Mouse (Mus musculus) hindbrain, embryonic 16.5 days (tissue): ENCODE measurements around the gene Sod1. TPM values are rescaled to one million over a fixed set of nuclear protein-coding genes. Genes with fewer than 3 reads are reported as not detected.
"Not testable (repeated sequence)": the region's sequence is repeated elsewhere in the genome, so short reads cannot be mapped to it uniquely, and the experiment has no call there.

Experiments used
- ATAC-seq: fragments of 200-750 bp; cut with Nextera tagmentation; 2 replicates; pipeline ENCODE4 v1.8.0; 2017; ENCODE audit warnings: moderate TSS enrichment, moderate library complexity
- H3K27ac ChIP-seq: fragments of 300-500 bp; sonication (generic); 2 replicates; pipeline ENCODE4 v1.5.1; 2014; ENCODE audit warnings: low read depth, mild to moderate bottlenecking, control low read depth, low read length, moderate library complexity
- H3K27me3 ChIP-seq: fragments of 300-500 bp; sonication (generic); replicated peaks from 2 replicates; pipeline ENCODE4 v1.6.1; 2014; ENCODE audit warnings: low read length; ENCODE audit not compliant: control insufficient read depth, insufficient read depth
- H3K36me3 ChIP-seq: fragments of 300-500 bp; sonication (generic); 2 replicates; pipeline ENCODE4 v1.6.1; 2014; ENCODE audit warnings: mild to moderate bottlenecking, low read length, moderate library complexity, mixed read lengths; ENCODE audit not compliant: control insufficient read depth, insufficient read depth
- H3K4me1 ChIP-seq: fragments of 300-500 bp; sonication (generic); 2 replicates; pipeline ENCODE4 v1.6.1; 2014; ENCODE audit warnings: low read depth, low read length; ENCODE audit not compliant: control insufficient read depth, insufficient read depth
- H3K4me2 ChIP-seq: fragments of 300-500 bp; sonication (generic); 2 replicates; pipeline ENCODE4 v1.6.1; 2014; ENCODE audit warnings: mild to moderate bottlenecking, low read length, control low read depth, moderate library complexity
- H3K4me3 ChIP-seq: fragments of 300-500 bp; sonication (generic); 2 replicates; pipeline ENCODE4 v1.5.1; 2014; ENCODE audit warnings: mild to moderate bottlenecking, low read length, control low read depth, moderate library complexity
- H3K9ac ChIP-seq: fragments of 300-500 bp; sonication (generic); 2 replicates; pipeline ENCODE4 v1.6.1; 2014; ENCODE audit warnings: low read depth, mild to moderate bottlenecking, control low read depth, low read length, moderate library complexity
- H3K9me3 ChIP-seq: fragments of 300-500 bp; sonication (generic); 2 replicates; pipeline ENCODE4 v1.6.1; 2014; ENCODE audit warnings: mild to moderate bottlenecking, low read length, moderate library complexity; ENCODE audit not compliant: control insufficient read depth
- WGBS: fragments of 180-500 bp; shearing (Covaris S2); extraction: QIAGEN DNeasy Blood & Tissue Kit; methylation state at CpG from one replicate; pipeline ENCODE4 v1.1.7; 2014; 5-methylcytosine and 5-hydroxymethylcytosine counted together
- polyA plus RNA-seq: library from polyadenylated mRNA; unstranded; fragments of >200 nt; fragmentation: Nextera tagmentation; extraction: Ambion mirVana; gene quantifications from 2 replicates; pipeline ENCODE4 v1.2.1, GENCODE M21; 2015

Gene Sod1
- polyA plus RNA-seq, 1 experiment from 2014 or later: 942 TPM

DNA sequence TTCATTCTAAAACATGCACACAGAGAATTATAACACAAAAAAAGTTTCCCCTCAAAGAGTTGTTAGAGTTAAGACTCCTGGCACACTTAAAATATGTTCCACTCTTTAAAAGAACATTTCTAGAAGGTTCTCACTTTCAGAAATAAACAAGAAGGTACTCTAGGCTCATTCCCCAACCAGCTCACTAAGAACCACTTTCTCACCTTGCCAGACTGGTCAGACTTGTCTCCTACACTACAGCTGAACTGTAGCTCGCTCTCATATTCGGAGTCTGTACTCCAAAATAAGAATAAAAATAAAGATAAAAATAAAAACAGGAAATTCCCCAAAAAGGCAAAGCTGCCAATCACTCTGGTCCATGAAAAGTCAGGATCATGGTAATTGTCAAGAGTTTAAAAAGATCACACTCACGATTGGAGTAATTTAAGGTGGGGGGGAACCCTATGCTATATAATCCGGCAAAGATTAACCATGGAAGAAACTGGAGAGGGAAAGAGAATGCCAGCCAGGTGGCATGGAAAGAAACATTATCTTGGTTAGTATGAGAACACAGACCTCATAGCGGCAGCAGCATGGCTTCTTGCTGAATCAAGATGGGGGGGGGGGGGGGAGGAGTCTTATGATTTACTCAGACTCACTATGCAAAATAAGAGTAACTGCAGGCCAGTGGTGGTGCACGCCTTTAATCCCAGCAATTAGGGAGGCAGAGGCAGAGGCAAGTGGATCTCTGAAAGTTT is 17.2 kb upstream of the Sod1 start:
- Histone ChIP-seq H3K9me3 (no peaks in the 10 kb centered on the region), H3K36me3 (no peaks in the 10 kb centered on the region), H3K9ac (no peak overlapping the region), H3K4me1 (no peaks in the 10 kb centered on the region), H3K4me3 (no peak overlapping the region), H3K4me2 (no peak overlapping the region), H3K27me3 (no peaks in the 10 kb centered on the region), H3K27ac (no peak overlapping the region)
- 90% methylated on average over 6 of the region's 6 CpGs for WGBS
- ATAC-seq: no peak

DNA sequence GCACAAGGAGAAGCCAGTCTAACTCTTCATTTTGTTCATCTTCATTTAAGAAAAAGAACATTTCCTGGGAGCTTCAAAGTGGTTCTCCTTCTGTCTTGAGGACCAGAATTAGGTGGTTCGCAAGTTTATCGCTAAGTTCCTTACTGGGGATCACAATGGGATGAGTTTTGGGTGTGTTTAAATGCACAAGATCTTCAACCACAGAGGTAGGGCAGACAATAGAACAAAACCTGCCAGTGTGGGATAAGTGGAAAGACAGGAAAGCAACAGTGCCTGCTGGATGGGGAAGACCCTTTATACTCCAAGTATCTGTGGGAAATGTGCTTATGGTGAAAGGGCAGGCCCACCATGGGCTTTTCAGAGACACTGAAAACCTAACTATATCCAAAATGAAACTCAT is 15.7 kb upstream of the Sod1 start:
- no peaks in the 10 kb centered on the region for H3K36me3 ChIP-seq
- H3K9ac ChIP-seq: no peak overlapping the region
- no peaks in the 10 kb centered on the region for H3K4me1 ChIP-seq
- ATAC-seq: no peak
- H3K4me2 ChIP-seq: no peak overlapping the region
- WGBS: 90% methylated on average over 2 of the region's 2 CpGs
- H3K27ac ChIP-seq: no peak overlapping the region
- no peak overlapping the region for H3K4me3 ChIP-seq
- no peaks in the 10 kb centered on the region for H3K9me3 ChIP-seq
- H3K27me3 ChIP-seq: no peaks in the 10 kb centered on the region

DNA sequence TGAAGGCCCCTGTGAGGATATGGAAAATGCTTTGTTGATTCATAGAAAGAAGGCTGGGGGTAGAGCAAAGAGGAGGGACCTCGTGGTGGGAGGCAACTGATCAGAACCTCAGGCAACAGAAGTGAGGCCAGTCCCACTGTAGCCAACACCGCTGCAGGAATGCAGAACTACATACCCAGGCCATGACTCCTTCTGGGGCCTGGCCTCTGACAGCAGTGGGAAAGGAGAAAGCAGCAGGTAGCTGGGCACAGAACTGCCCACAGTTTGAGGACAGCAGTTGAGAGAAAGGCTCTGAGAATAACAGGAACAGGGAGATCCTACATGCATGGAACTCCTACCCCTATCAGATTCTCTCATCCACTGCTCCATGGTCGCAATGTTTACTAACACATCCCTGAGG is 11.6 kb upstream of the Sod1 start:
- WGBS: 79% methylated on average over 3 of the region's 3 CpGs
- Histone ChIP-seq H3K4me3 (no peak overlapping the region), H3K27me3 (no peaks in the 10 kb centered on the region), H3K9ac (no peak overlapping the region), H3K36me3 (no peaks in the 10 kb centered on the region), H3K27ac (no peak overlapping the region), H3K9me3 (no peaks in the 10 kb centered on the region), H3K4me2 (no peak overlapping the region), H3K4me1 (no peaks in the 10 kb centered on the region)
- ATAC-seq: no peak

DNA sequence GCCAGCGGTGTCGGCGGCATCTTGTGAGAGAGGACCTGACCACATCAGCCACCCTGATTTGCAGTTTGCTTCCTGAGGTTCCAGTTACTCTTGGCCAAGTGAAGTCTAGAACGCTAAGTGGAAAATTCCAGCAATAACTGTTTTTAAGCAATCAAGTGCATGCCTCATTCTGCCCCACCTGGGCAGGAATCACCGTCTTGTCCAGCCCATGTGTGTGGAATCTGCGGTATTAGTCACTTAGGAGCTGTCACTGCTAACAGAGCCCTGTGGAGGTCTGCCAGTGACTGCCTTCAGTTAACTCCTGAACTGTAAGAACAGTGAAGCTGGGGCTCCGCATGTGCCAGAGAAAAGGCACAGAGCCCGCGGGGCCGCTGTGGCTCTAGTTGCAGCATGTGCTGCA is 9.8 kb upstream of the Sod1 start:
- Histone ChIP-seq H3K4me3 (no peak overlapping the region), H3K9me3 (no peaks in the 10 kb centered on the region), H3K36me3 (no peaks in the 10 kb centered on the region), H3K9ac (no peak overlapping the region), H3K27ac (no peak overlapping the region), H3K27me3 (no peaks in the 10 kb centered on the region), H3K4me2 (no peak overlapping the region), H3K4me1 (no peaks in the 10 kb centered on the region)
- no peak for ATAC-seq
- WGBS: 84% methylated on average over 10 of the region's 10 CpGs

DNA sequence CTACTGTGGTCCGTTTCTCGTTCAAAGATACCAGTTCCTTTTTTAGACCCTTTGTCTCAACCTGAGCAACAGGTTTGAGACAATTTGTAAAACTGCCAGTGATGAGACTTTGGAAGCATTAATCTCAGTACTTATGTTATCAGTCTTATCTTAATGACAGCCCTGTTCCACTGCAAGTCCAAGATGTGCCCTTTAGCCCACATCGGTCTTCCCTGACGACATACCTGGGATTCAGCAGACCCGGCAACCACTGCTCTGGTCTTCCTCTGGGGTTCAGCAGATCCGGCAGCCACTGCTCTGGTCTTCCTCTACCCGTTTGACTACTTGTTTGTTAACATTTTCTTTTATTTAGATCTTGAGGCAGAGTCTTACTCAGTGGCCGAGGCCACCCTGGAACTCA is 8.8 kb upstream of the Sod1 start:
- ATAC-seq: no peak
- no peak overlapping the region for H3K4me3 ChIP-seq
- H3K4me1 ChIP-seq: no peaks in the 10 kb centered on the region
- H3K4me2 ChIP-seq: no peak overlapping the region
- no peak overlapping the region for H3K27ac ChIP-seq
- 88% methylated on average over 8 of the region's 8 CpGs for WGBS
- H3K27me3 ChIP-seq: no peaks in the 10 kb centered on the region
- no peaks in the 10 kb centered on the region for H3K9me3 ChIP-seq
- no peaks in the 10 kb centered on the region for H3K36me3 ChIP-seq
- no peak overlapping the region for H3K9ac ChIP-seq

DNA sequence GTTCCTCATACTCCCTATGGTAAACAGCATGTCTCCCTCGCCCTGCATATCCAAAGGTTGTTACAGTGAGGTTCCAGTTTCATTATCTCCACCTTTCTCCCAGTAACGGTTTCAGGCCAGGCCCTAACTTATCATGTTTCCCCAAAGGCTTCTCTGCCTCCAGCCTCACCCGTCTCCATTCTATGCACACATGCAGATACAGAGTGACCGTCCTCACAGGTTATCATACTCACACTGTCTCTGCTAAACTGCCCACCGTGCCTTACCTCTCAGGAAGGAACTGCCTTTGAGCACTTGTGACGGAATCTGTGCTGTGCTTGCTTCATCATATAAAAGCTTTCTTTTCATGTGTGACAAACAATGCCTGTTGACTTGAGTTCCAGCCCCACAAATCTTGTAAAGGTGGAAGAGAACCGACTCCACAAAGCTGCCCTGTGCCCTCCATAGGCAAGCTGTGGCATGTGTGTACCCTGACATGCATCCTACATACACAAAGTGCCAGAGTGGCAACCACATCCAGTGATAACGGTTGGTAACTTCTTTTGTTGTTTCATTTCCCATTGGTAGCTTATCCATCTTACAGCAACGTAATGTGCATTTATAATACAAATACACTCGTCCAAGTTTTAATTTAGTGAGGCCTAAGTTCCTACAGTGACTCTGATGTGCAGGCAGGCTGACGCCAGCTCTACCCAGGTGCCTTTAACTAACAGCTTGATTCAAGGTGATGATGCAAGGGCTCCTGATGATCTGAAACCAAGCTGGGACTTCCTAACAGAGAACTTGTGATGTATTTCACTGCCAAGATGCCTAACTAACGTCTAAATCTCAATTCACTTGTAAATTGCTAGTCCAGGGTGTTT is 6.8 kb upstream of the Sod1 start:
- Histone ChIP-seq H3K9ac (no peak overlapping the region), H3K27ac (no peak overlapping the region), H3K4me1 (no peaks in the 10 kb centered on the region), H3K4me3 (no peak overlapping the region), H3K4me2 (no peak overlapping the region), H3K9me3 (no peaks in the 10 kb centered on the region), H3K36me3 (no peaks in the 10 kb centered on the region), H3K27me3 (no peaks in the 10 kb centered on the region)
- no peak for ATAC-seq
- WGBS: 78% methylated on average over 12 of the region's 12 CpGs

DNA sequence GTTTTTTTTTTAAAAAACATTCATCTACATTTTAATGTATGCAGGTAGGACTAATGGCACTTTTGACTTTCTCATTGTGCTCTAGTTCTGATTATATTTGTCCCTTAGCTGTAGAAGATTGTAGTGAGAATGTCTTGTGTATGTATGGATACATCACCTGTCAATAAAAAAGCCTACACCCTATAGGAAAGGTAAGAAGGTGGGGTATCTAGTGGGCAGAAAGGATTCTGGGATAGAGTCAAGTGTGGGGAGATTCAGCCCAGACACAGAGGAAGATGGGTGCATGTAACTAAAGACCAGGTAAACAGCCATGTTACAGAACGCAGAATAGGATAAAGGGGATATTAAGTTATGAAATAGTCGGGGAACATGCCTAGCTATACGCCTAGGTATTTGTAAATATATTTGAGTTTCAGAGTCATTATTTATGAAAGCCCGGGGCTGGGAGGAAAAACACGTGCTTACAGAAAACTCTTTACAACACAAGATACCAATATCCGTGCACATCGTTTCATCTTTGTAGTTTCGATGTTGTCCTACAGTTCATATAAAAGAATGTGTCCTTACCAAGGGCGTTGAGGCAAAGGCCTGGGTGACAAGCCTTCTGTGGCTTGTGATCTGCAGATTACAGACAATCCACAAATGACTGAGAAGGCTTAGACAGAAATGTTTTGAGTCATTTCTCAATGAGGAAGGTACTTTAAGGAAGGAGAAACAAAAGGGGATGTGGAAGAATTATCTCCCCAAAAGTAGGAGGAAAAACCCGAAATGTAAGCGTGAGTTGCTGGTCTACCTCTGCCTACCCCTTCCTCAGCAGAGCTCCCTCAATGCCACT is 5.6 kb upstream of the Sod1 start:
- Histone ChIP-seq H3K36me3 (no peaks in the 10 kb centered on the region), H3K9me3 (no peaks in the 10 kb centered on the region), H3K9ac (no peak overlapping the region), H3K4me2 (no peak overlapping the region), H3K4me1 (no peaks in the 10 kb centered on the region), H3K27ac (no peak overlapping the region), H3K27me3 (no peaks in the 10 kb centered on the region), H3K4me3 (no peak overlapping the region)
- WGBS: 92% methylated on average over 11 of the region's 11 CpGs
- ATAC-seq: no peak

DNA sequence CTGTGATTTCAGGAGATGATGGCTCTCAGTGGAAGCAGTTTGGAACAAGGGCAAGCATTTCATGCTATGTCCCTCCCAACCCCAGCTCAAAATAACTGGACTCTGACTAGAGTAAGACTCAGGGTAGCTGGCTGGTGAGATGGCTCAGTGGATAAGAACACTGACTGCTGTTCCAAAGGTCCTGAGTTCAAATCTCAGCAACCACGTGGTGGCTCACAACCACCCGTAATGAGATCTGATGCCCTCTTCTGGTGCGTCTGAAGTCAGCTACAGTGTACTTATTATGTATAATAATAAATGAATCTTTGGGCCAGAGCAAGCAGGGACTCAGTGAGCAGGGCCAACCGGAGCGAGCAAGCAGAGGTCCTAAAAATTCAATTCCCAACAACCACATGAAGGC is 4.7 kb upstream of the Sod1 start:
- H3K4me1 ChIP-seq, H3K4me3 ChIP-seq, H3K27ac ChIP-seq, H3K9ac ChIP-seq, H3K4me2 ChIP-seq, H3K9me3 ChIP-seq, H3K36me3 ChIP-seq, H3K27me3 ChIP-seq, ATAC-seq: not testable (repeated sequence)
- WGBS: 89% methylated on average over 5 of the region's 5 CpGs

DNA sequence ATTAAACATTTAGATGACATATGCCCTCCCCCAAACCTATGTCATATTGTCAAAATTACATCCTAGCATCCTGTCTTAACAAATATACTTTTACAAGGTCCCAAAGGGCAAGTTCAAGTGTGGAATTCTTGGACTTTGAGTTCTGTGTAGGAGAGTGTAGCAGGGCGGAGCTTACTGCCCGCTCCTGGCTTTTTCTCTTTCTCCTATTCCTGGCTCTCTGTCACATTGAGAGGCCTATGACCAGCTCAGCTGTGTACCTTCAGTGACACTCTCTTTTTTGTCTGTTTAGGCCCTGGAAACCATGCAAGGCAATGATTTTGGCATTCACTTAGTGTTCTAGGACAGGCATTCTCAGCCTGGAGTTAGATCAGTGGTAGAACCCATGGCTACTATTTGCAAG is 4.1 kb upstream of the Sod1 start:
- WGBS: 97% methylated on average over 2 of the region's 2 CpGs
- 0 out of 2 replicates have a peak, but pooled peaks cover under 1% of the 10 kb centered on the region for H3K4me1 ChIP-seq
- H3K9ac ChIP-seq: no peak overlapping the region
- no peak overlapping the region for H3K4me2 ChIP-seq
- no peak for ATAC-seq
- no peak overlapping the region for H3K4me3 ChIP-seq
- no peaks in the 10 kb centered on the region for H3K27me3 ChIP-seq
- no peaks in the 10 kb centered on the region for H3K36me3 ChIP-seq
- H3K27ac ChIP-seq: no peak overlapping the region
- no peaks in the 10 kb centered on the region for H3K9me3 ChIP-seq
